Mouse (Mus musculus): ENCODE data around the gene Crim1. TPM values are rescaled to one million over a fixed set of nuclear protein-coding genes. Genes with fewer than 3 reads are reported as not detected.

Crim1 gene
- polyA plus RNA-seq, 1 experiment: 13.7 TPM

DNA sequence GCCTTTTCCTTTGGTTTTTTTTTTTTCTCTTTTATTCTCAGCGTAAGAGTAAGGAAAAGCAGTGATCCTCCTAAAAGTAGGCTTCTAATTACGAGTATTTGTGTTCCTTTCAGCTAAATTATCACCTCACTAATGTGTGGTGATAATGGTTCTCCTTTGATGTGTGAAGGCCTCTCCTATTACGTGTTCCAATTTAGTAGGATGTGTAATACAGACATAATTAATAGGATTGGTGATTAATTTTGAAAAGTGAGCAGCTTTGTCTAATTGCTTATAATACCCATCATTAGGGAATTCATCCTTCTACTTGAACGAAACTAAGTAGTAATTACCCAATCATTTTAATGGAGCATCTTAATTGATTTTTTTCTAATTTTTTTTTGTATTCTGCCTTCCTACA is 157.7 kb downstream of the Crim1 start:
- Histone ChIP-seq H3K27ac (ENCODE audit: insufficient read depth, low read length) (no peak overlapping the region), H3K36me3 (ENCODE audit: control insufficient read depth, insufficient read depth, low read length, poor library complexity, severe bottlenecking) (no peaks in the 10 kb centered on the region), H3K9ac (ENCODE audit: low read depth, poor library complexity, severe bottlenecking) (no peak overlapping the region), H3K4me1 (ENCODE audit: control insufficient read depth, insufficient read depth, low read length) (no peaks in the 10 kb centered on the region), H3K4me3 (ENCODE audit: low read depth, low read length) (no peak overlapping the region), H3K27me3 (ENCODE audit: control insufficient read depth, insufficient read depth, low read length, poor library complexity, severe bottlenecking) (no peaks in the 10 kb centered on the region), H3K9me3 (replicated peaks; ENCODE audit: control insufficient read depth, insufficient read depth, low read length, poor library complexity, severe bottlenecking) (no peaks in the 10 kb centered on the region)
- TF ChIP-seq CTCF (IDR thresholded peaks at IDR 0.05; ENCODE audit: low read depth, low read length): no peak
- no peak for TF ChIP-seq POLR2A (IDR thresholded peaks at IDR 0.05; ENCODE audit: insufficient read depth, low read length)

DNA sequence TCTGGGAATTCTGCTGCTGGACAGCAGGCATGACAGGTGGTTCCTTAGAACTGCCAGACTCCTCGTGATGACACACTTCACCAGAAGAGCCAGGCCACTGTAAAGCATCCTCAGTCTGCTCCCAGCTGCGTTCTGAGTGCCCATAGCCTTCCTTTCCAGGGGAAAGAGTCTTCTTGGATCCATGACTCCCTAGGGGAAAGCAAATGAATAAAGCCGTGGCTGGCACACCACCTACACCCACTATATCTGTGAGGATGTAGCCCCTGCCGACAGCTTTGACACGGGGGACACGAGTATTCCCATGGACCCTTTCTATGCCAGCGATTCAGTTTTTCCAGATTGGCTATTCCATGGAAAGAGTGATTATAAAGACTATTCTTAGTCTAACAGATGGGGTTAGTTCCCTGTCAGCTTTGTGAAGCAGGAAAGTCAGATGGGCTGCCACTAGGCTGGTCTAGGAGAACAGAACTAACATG is 158.2 kb downstream of the Crim1 start:
- Histone ChIP-seq H3K36me3 (ENCODE audit: control insufficient read depth, insufficient read depth, low read length, poor library complexity, severe bottlenecking) (no peaks in the 10 kb centered on the region), H3K9ac (ENCODE audit: low read depth, poor library complexity, severe bottlenecking) (no peak overlapping the region), H3K27ac (ENCODE audit: insufficient read depth, low read length) (no peak overlapping the region), H3K4me3 (ENCODE audit: low read depth, low read length) (no peak overlapping the region), H3K9me3 (replicated peaks; ENCODE audit: control insufficient read depth, insufficient read depth, low read length, poor library complexity, severe bottlenecking) (no peaks in the 10 kb centered on the region), H3K27me3 (ENCODE audit: control insufficient read depth, insufficient read depth, low read length, poor library complexity, severe bottlenecking) (no peaks in the 10 kb centered on the region), H3K4me1 (ENCODE audit: control insufficient read depth, insufficient read depth, low read length) (no peaks in the 10 kb centered on the region)
- no peak for TF ChIP-seq POLR2A (IDR thresholded peaks at IDR 0.05; ENCODE audit: insufficient read depth, low read length)
- TF ChIP-seq EP300 (IDR thresholded peaks at IDR 0.05; ENCODE audit: insufficient read depth, low read depth, low read length): no peak
- TF ChIP-seq CTCF (IDR thresholded peaks at IDR 0.05; ENCODE audit: low read depth, low read length): no peak

DNA sequence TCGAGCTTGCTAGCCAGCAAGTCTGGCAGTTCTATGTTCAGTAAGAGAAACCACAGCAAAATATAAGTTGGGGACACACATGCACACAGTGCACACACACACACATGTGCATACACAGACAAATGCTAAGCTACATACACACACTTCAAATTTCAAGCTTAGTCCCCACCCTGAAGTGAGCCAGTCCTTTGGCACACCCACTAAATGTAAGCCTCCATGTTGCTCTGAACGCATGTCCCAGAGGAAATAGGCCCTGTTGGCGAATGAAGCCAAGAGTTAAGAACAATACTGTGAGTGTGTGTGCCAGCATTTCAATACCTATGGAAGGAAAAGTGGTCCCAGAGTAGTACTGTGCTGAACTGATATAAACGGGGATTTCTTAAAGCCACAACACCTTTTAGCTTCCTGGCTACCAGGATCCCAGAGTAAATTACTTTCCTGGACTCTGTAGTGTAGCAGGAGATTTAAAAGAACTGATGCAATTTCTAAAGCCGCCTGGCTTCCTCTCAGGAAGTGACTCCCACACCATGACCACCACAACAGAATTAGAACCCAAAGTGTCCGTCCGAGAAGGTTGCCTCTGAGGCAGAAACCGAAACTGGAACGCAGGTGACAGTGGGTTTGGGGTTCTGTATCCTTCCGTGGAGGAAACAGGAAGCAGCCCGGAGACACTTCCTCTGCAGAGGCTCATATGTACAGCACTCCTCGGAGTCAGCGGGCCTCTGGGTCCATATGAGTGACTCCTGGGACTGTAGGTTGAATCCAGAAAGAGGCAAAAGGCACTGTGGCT is 162.1 kb downstream of the Crim1 start:
- Histone ChIP-seq H3K9me3 (replicated peaks; ENCODE audit: control insufficient read depth, insufficient read depth, low read length, poor library complexity, severe bottlenecking) (no peaks in the 10 kb centered on the region), H3K27me3 (ENCODE audit: control insufficient read depth, insufficient read depth, low read length, poor library complexity, severe bottlenecking) (no peaks in the 10 kb centered on the region), H3K36me3 (ENCODE audit: control insufficient read depth, insufficient read depth, low read length, poor library complexity, severe bottlenecking) (no peaks in the 10 kb centered on the region), H3K4me3 (ENCODE audit: low read depth, low read length) (no peak overlapping the region), H3K9ac (ENCODE audit: low read depth, poor library complexity, severe bottlenecking) (no peak overlapping the region), H3K4me1 (ENCODE audit: control insufficient read depth, insufficient read depth, low read length) (no peaks in the 10 kb centered on the region), H3K27ac (ENCODE audit: insufficient read depth, low read length) (no peak overlapping the region)
- TF ChIP-seq EP300 (IDR thresholded peaks at IDR 0.05; ENCODE audit: insufficient read depth, low read depth, low read length) (no peak), POLR2A (IDR thresholded peaks at IDR 0.05; ENCODE audit: insufficient read depth, low read length) (no peak)

DNA sequence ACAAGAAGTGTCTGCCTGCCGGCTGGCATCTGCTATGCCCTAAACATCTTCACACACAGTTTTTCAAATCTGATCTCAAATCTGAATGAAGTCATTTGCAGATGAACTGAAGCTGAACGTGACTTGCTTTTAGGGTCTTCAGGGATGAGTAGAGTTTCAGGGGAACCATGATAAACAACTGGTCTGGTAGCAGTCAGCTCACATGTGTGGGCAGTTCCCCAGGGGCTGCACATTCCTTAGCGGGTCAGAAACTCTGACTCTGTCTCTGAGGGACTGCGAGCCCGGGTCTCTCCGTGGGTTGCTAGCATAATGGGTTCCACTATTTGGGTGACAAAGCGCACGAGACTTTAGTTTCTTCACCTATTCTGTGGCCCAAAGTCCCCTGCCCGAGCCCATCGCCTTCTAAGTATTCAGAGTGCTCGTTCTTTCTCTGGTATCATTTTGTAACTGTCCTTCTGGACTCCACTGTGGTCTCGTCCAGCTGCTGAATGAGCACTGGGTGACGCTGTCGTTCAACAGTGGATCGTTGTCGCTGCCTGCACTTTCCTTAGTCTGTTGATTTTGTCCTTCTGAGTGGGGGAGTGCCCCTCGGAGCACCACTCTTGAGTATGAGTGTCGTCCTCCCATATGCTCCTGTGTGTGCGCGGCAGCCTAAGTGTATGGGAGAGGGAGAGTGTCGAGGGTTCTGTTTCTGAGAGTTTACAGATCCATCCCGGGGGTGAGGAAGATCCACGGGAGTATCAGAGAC is 164.7 kb downstream of the Crim1 start:
- Histone ChIP-seq H3K4me3 (ENCODE audit: low read depth, low read length) (no peak overlapping the region), H3K9me3 (replicated peaks; ENCODE audit: control insufficient read depth, insufficient read depth, low read length, poor library complexity, severe bottlenecking) (no peaks in the 10 kb centered on the region), H3K4me1 (ENCODE audit: control insufficient read depth, insufficient read depth, low read length) (no peaks in the 10 kb centered on the region), H3K9ac (ENCODE audit: low read depth, poor library complexity, severe bottlenecking) (no peak overlapping the region), H3K27me3 (ENCODE audit: control insufficient read depth, insufficient read depth, low read length, poor library complexity, severe bottlenecking) (no peaks in the 10 kb centered on the region), H3K27ac (ENCODE audit: insufficient read depth, low read length) (no peak overlapping the region), H3K36me3 (ENCODE audit: control insufficient read depth, insufficient read depth, low read length, poor library complexity, severe bottlenecking) (no peaks in the 10 kb centered on the region)
- no peak for TF ChIP-seq POLR2A (IDR thresholded peaks at IDR 0.05; ENCODE audit: insufficient read depth, low read length)
- TF ChIP-seq EP300 (IDR thresholded peaks at IDR 0.05; ENCODE audit: insufficient read depth, low read depth, low read length): no peak
- no peak for TF ChIP-seq CTCF (IDR thresholded peaks at IDR 0.05; ENCODE audit: low read depth, low read length)

DNA sequence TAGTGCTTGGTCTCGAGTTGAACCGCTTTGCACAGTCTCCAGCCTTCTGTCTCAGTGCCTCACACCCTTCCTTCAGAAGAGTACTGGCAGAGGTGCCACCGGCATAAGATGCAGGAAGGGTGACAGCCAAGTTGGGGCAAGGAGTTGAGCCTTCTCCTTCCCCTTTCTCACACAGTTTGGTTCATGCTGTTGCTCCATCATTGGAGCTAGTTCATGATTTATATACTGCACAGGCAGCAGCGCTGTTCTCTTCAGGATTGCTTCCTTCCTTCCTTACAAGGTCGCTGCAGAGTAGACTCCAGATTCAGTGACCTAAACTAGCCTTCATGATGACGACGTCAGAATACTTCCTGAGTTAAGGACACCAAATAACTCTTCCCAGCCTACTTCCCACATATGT is 166.0 kb downstream of the Crim1 start:
- no peak overlapping the region for H3K27ac ChIP-seq (ENCODE audit: insufficient read depth, low read length)

DNA sequence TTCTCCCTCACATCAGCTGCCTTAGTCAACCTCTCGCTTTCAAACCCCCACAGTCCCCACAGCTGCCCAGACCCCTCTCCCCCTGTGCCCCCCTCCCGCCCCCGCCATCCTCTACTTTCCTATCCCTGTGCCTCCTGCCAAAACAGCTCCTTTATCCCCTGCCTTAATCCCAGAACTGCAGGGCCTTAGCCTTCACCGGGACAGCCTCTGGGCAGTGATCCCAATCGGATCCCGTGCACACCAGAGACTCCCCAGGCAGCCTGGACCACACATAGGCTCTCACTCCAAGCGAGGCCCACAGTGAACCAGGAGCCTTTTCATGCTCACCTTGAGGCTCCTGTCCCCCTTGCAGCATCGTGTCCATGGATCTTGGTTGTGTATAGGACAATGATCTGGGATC is 168.4 kb downstream of the Crim1 start:
- Histone ChIP-seq H3K36me3 (ENCODE audit: control insufficient read depth, insufficient read depth, low read length, poor library complexity, severe bottlenecking) (no peaks in the 10 kb centered on the region), H3K27me3 (ENCODE audit: control insufficient read depth, insufficient read depth, low read length, poor library complexity, severe bottlenecking) (no peaks in the 10 kb centered on the region), H3K27ac (ENCODE audit: insufficient read depth, low read length) (no peak overlapping the region), H3K4me1 (ENCODE audit: control insufficient read depth, insufficient read depth, low read length) (no peaks in the 10 kb centered on the region), H3K4me3 (ENCODE audit: low read depth, low read length) (no peak overlapping the region), H3K9ac (ENCODE audit: low read depth, poor library complexity, severe bottlenecking) (no peak overlapping the region), H3K9me3 (replicated peaks; ENCODE audit: control insufficient read depth, insufficient read depth, low read length, poor library complexity, severe bottlenecking) (no peaks in the 10 kb centered on the region)
- no peak for TF ChIP-seq POLR2A (IDR thresholded peaks at IDR 0.05; ENCODE audit: insufficient read depth, low read length)
- TF ChIP-seq EP300 (IDR thresholded peaks at IDR 0.05; ENCODE audit: insufficient read depth, low read depth, low read length): no peak
- TF ChIP-seq CTCF (IDR thresholded peaks at IDR 0.05; ENCODE audit: low read depth, low read length): no peak

More for the DNA sequence above, 166.0 kb downstream of the Crim1 start:
- H3K9me3 ChIP-seq (replicated peaks; ENCODE audit: control insufficient read depth, insufficient read depth, low read length, poor library complexity, severe bottlenecking): no peaks in the 10 kb centered on the region
- H3K36me3 ChIP-seq (ENCODE audit: control insufficient read depth, insufficient read depth, low read length, poor library complexity, severe bottlenecking): no peaks in the 10 kb centered on the region
- H3K9ac ChIP-seq (ENCODE audit: low read depth, poor library complexity, severe bottlenecking): no peak overlapping the region
- no peaks in the 10 kb centered on the region for H3K27me3 ChIP-seq (ENCODE audit: control insufficient read depth, insufficient read depth, low read length, poor library complexity, severe bottlenecking)
- TF ChIP-seq EP300 (IDR thresholded peaks at IDR 0.05; ENCODE audit: insufficient read depth, low read depth, low read length) (no peak), CTCF (IDR thresholded peaks at IDR 0.05; ENCODE audit: low read depth, low read length) (no peak), POLR2A (IDR thresholded peaks at IDR 0.05; ENCODE audit: insufficient read depth, low read length) (no peak)
- H3K4me1 ChIP-seq (ENCODE audit: control insufficient read depth, insufficient read depth, low read length): no peaks in the 10 kb centered on the region
- no peak overlapping the region for H3K4me3 ChIP-seq (ENCODE audit: low read depth, low read length)
